Mouse (Mus musculus) neural tube, embryonic 14.5 days (tissue): ENCODE results near the gene Nrxn3. TPM values are rescaled to one million over a fixed set of nuclear protein-coding genes. Genes with fewer than 3 reads are reported as not detected.

Experiments
- ATAC-seq: fragments of 200-750 bp; cut with Nextera tagmentation; 2 replicates; pipeline ENCODE4 v1.8.0; 2017; ENCODE audit warnings: low read depth, mild to moderate bottlenecking, moderate TSS enrichment, moderate library complexity
- H3K27ac ChIP-seq: fragments of 300-500 bp; sonication (generic); 2 replicates; pipeline ENCODE4 v1.5.1; 2014; ENCODE audit warnings: low read depth, mild to moderate bottlenecking, control low read depth, low read length, moderate library complexity, mixed read lengths
- H3K27me3 ChIP-seq: fragments of 300-500 bp; sonication (generic); 2 replicates; pipeline ENCODE4 v1.6.1; 2014; ENCODE audit warnings: low read length; ENCODE audit not compliant: control insufficient read depth, insufficient read depth
- H3K36me3 ChIP-seq: fragments of 300-500 bp; sonication (generic); 2 replicates; pipeline ENCODE4 v1.6.1; 2014; ENCODE audit warnings: low read length, mixed read lengths; ENCODE audit not compliant: control insufficient read depth, insufficient read depth
- H3K4me1 ChIP-seq: fragments of 300-500 bp; sonication (generic); 2 replicates; pipeline ENCODE4 v1.6.1; 2014; ENCODE audit warnings: low read length; ENCODE audit not compliant: control insufficient read depth, insufficient read depth
- H3K4me2 ChIP-seq: fragments of 300-500 bp; sonication (generic); 2 replicates; pipeline ENCODE4 v1.6.1; 2014; ENCODE audit warnings: mild to moderate bottlenecking, low read depth, low read length, control low read depth
- H3K4me3 ChIP-seq: fragments of 300-500 bp; sonication (generic); 2 replicates; pipeline ENCODE4 v1.5.1; 2014; ENCODE audit warnings: low read depth, low read length, control low read depth, mixed read lengths
- H3K9ac ChIP-seq: fragments of 300-500 bp; sonication (generic); replicated peaks from 2 replicates; pipeline ENCODE4 v1.6.1; 2014; ENCODE audit warnings: low read depth, mild to moderate bottlenecking, control low read depth, low read length, mixed read lengths
- H3K9me3 ChIP-seq: fragments of 300-500 bp; sonication (generic); 2 replicates; pipeline ENCODE4 v1.6.1; 2016; ENCODE audit warnings: low read length; ENCODE audit not compliant: control insufficient read depth
- WGBS: fragments of 180-500 bp; shearing (Covaris S2); extraction: QIAGEN DNeasy Blood & Tissue Kit; methylation state at CpG from one replicate; pipeline ENCODE4 v1.1.7; 2014; 5-methylcytosine and 5-hydroxymethylcytosine counted together
- polyA plus RNA-seq: library from polyadenylated mRNA; unstranded; fragments of >200 nt; fragmentation: Nextera tagmentation; extraction: Ambion mirVana; gene quantifications from 2 replicates; pipeline ENCODE4 v1.2.1, GENCODE M21; 2014

Nrxn3 gene
- polyA plus RNA-seq, 1 experiment from 2014 or later = 159 TPM

- Histone ChIP-seq H3K9ac (no peak overlapping the region), H3K27me3 (no peaks in the 10 kb centered on the region), H3K9me3 (no peaks in the 10 kb centered on the region), H3K27ac (no peak overlapping the region), H3K4me2 (no peak overlapping the region), H3K4me3 (no peak overlapping the region), H3K36me3 (no peaks in the 10 kb centered on the region), H3K4me1 (peaks cover 6% of the 10 kb centered on the region; the same call in 1 of the 2 replicates)
- 87% methylated on average over 1 of the region's 1 CpGs for WGBS
- ATAC-seq = no peak
These were observed 980.3 kb downstream of the Nrxn3 start for GRCm38 (mm10) chr12:89702931-89703330.

DNA sequence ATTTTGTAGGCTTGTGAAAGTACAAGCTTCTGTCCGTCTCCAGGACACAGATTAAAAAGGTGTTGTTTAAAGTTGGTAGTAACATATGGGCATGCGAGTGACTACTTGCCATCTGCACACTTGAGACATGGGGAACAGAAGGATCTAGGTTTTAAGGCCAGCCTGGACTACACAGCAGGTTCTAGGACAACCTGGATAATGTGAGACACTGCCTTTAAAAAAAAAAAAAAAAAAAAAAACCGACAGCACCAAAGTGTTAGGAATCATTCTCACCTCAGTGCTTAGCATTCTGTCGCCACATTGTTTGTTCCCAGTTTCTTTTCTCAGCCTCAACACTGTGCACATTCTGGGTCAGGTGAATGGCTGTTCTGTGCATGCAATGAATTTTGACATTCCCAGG, 985.2 kb downstream of the Nrxn3 start:
- WGBS = 56% methylated on average over 4 of the region's 4 CpGs

GRCm38 (mm10) chr12:89710459-89710858, 987.8 kb downstream of the Nrxn3 start:
- Histone ChIP-seq H3K27me3 (no peaks in the 10 kb centered on the region), H3K27ac (no peak overlapping the region), H3K9me3 (no peaks in the 10 kb centered on the region), H3K4me2 (no peak overlapping the region), H3K9ac (no peak overlapping the region), H3K36me3 (no peaks in the 10 kb centered on the region), H3K4me1 (no peaks in the 10 kb centered on the region), H3K4me3 (no peak overlapping the region)
- 86% methylated on average over 5 of the region's 5 CpGs for WGBS
- no peak for ATAC-seq

More for the DNA sequence above, 985.2 kb downstream of the Nrxn3 start:
- Histone ChIP-seq H3K27me3 (no peaks in the 10 kb centered on the region), H3K4me2 (no peak overlapping the region), H3K9me3 (no peaks in the 10 kb centered on the region), H3K9ac (no peak overlapping the region), H3K4me3 (no peak overlapping the region), H3K27ac (no peak overlapping the region), H3K36me3 (no peaks in the 10 kb centered on the region), H3K4me1 (no peaks in the 10 kb centered on the region)
- ATAC-seq = no peak

GRCm38 (mm10) chr12:89711791-89712190, 989.1 kb downstream of the Nrxn3 start:
- WGBS = 83% methylated on average over 1 of the region's 1 CpGs
- Histone ChIP-seq H3K9ac (no peak overlapping the region), H3K27me3 (no peaks in the 10 kb centered on the region), H3K36me3 (no peaks in the 10 kb centered on the region), H3K9me3 (no peaks in the 10 kb centered on the region), H3K27ac (no peak overlapping the region), H3K4me2 (no peak overlapping the region), H3K4me3 (no peak overlapping the region), H3K4me1 (no peaks in the 10 kb centered on the region)
- ATAC-seq = no peak

- Histone ChIP-seq H3K27ac (no peak overlapping the region), H3K4me1 (no peaks in the 10 kb centered on the region), H3K4me2 (no peak overlapping the region), H3K9me3 (no peaks in the 10 kb centered on the region), H3K9ac (no peak overlapping the region), H3K27me3 (no peaks in the 10 kb centered on the region), H3K36me3 (no peaks in the 10 kb centered on the region), H3K4me3 (no peak overlapping the region)
- no peak for ATAC-seq
- whole genome bisulfite sequencing = 47% methylated on average over 8 of the region's 8 CpGs
These were observed 996.8 kb downstream of the Nrxn3 start for GRCm38 (mm10) chr12:89719194-89720080.

GRCm38 (mm10) chr12:89720945-89721344, 998.3 kb downstream of the Nrxn3 start:
- Histone ChIP-seq H3K9me3 (no peaks in the 10 kb centered on the region), H3K4me2 (no peak overlapping the region), H3K36me3 (no peaks in the 10 kb centered on the region), H3K27me3 (no peaks in the 10 kb centered on the region), H3K4me1 (no peaks in the 10 kb centered on the region), H3K9ac (no peak overlapping the region), H3K27ac (no peak overlapping the region), H3K4me3 (no peak overlapping the region)
- 80% methylated on average over 3 of the region's 3 CpGs for WGBS
- no peak for ATAC-seq

DNA sequence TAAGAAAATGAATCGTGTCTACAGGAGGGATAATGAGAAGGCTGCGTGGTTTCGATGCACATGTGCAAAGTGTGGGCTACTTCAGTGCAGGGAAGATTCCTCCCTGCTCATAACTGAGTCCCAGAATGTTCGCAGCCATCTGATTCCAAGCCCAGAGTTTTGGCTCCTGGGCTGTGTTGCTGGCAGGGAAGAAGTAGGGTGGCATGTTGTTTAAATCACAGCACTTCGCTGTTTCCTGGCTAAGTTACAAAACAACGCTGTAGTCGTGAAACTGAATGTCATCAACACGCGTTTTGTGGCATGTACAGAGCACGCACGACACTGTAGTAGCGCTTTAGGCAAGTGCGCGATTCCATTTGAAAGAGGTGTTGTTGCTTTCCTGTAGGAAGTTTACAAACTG, 999.8 kb downstream of the Nrxn3 start:
- WGBS = 81% methylated on average over 14 of the region's 14 CpGs
- no peak overlapping the region for H3K4me2 ChIP-seq
- no peaks in the 10 kb centered on the region for H3K27me3 ChIP-seq
- no peak overlapping the region for H3K9ac ChIP-seq
- ATAC-seq = no peak
- H3K9me3 ChIP-seq = no peaks in the 10 kb centered on the region
- H3K4me3 ChIP-seq = no peak overlapping the region
- H3K36me3 ChIP-seq = no peaks in the 10 kb centered on the region
- H3K4me1 ChIP-seq = no peaks in the 10 kb centered on the region
- no peak overlapping the region for H3K27ac ChIP-seq

- no peaks in the 10 kb centered on the region for H3K36me3 ChIP-seq
- WGBS = 41% methylated on average over 3 of the region's 3 CpGs
- ATAC-seq = no peak
These were observed 1001.4 kb downstream of the Nrxn3 start for GRCm38 (mm10) chr12:89724048-89724447.

GRCm38 (mm10) chr12:89742326-89742725, 1019.6 kb downstream of the Nrxn3 start:
- Histone ChIP-seq H3K36me3 (no peaks in the 10 kb centered on the region), H3K9me3 (no peaks in the 10 kb centered on the region), H3K4me2 (no peak overlapping the region), H3K4me3 (no peak overlapping the region), H3K9ac (no peak overlapping the region), H3K4me1 (no peaks in the 10 kb centered on the region), H3K27ac (no peak overlapping the region), H3K27me3 (no peaks in the 10 kb centered on the region)
- ATAC-seq = no peak
- 48% methylated on average over 1 of the region's 1 CpGs for WGBS

More at GRCm38 (mm10) chr12:89724048-89724447, 1001.4 kb downstream of the Nrxn3 start:
- H3K9ac ChIP-seq = no peak overlapping the region
- no peaks in the 10 kb centered on the region for H3K9me3 ChIP-seq
- H3K27ac ChIP-seq = no peak overlapping the region
- no peak overlapping the region for H3K4me2 ChIP-seq
- no peaks in the 10 kb centered on the region for H3K4me1 ChIP-seq
- no peak overlapping the region for H3K4me3 ChIP-seq
- no peaks in the 10 kb centered on the region for H3K27me3 ChIP-seq
